Mouse (Mus musculus) cerebellum, adult 2 months (tissue): ENCODE data around the gene Mlxip. TPM values are rescaled to one million over a fixed set of nuclear protein-coding genes. Genes with fewer than 3 reads are reported as not detected.

Experiments
- DNase-seq, 2 experiments: peaks; one replicate each; pipeline ENCODE4 v3.0.0; 2021
- H3K27ac ChIP-seq: fragments of 200-500 bp; 2 replicates; pipeline ENCODE4 v1.5.1; 2012; ENCODE audit warnings: low read length, control low read depth, inconsistent platforms; ENCODE audit not compliant: insufficient read depth
- H3K27me3 ChIP-seq: fragments of 200-500 bp; 2 replicates; pipeline ENCODE4 v1.6.1; 2012; ENCODE audit warnings: inconsistent platforms, mild to moderate bottlenecking, low read length, moderate library complexity; ENCODE audit not compliant: control insufficient read depth, insufficient read depth
- H3K4me1 ChIP-seq: fragments of 200-500 bp; 2 replicates; pipeline ENCODE4 v1.6.1; 2011; ENCODE audit warnings: low read length; ENCODE audit not compliant: control insufficient read depth, insufficient read depth
- H3K4me3 ChIP-seq: fragments of 200-500 bp; replicated peaks from 2 replicates; pipeline ENCODE3; 2011; ENCODE audit warnings: mild to moderate bottlenecking, low read depth, low read length, control low read depth; ENCODE audit not compliant: insufficient read depth
- CTCF ChIP-seq: fragments of 200-500 bp; IDR thresholded peaks from 2 replicates; pipeline ENCODE4 v1.5.1; 2011; ENCODE audit warnings: low read depth, mild to moderate bottlenecking, control low read depth, low read length, moderate library complexity, borderline replicate concordance; ENCODE audit not compliant: insufficient read depth
- POLR2A ChIP-seq: fragments of 200-500 bp; IDR thresholded peaks from 2 replicates; pipeline ENCODE4 v1.6.1; 2011; ENCODE audit warnings: low read length, control low read depth, borderline replicate concordance; ENCODE audit not compliant: insufficient read depth
- WGBS: fragments of 180-500 bp; shearing (Covaris S2); methylation state at CpG from one replicate; pipeline ENCODE4 v1.1.7; 2018; 5-methylcytosine and 5-hydroxymethylcytosine counted together
- polyA plus RNA-seq: library from polyadenylated mRNA; depleted of rRNA; stranded (reverse); fragments of >200 nt; gene quantifications from 2 replicates; pipeline ENCODE4 v1.2.3, GENCODE M21; 2012

The Mlxip gene
- polyA plus RNA-seq, 1 experiment: 21.7 TPM

DNA sequence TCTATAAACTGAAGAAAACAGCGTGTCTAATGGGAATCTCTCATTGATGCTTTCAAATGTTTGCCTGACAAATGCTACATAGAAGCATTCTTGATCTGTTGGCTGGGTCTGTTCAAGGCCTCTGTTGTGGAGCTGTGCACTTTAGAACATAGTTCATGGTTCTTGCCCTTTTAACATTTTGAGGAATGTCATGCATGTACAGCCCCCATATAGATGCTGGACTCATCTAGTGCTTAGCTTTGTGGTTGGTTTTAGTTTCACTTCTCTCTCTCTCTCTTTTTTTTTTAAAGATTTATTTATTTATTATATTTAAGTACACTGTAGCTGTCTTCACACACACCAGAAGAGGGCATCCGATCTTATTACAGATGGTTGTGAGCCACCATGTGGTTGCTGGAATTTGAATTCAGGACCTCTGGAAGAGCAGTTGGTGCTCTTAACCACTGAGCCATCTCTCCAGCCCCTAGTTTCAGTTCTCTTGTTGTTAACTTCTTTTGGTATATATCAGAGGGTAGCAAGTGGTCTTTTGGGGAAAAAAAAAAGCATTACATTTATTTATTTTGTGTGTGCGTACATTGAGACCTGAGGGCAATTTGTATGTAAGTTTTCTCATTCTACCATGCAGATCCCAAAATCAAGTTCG, 4.4 kb downstream of the Mlxip start:
- Histone ChIP-seq H3K4me1 (peaks cover 8% of the 10 kb centered on the region), H3K27me3 (no peaks in the 10 kb centered on the region), H3K27ac (no peak overlapping the region), H3K4me3 (no peak overlapping the region)
- WGBS: 87% methylated on average over 4 of the region's 4 CpGs
- DNase-seq: no peak
- TF ChIP-seq POLR2A: no peak
- no peak for TF ChIP-seq CTCF

DNA sequence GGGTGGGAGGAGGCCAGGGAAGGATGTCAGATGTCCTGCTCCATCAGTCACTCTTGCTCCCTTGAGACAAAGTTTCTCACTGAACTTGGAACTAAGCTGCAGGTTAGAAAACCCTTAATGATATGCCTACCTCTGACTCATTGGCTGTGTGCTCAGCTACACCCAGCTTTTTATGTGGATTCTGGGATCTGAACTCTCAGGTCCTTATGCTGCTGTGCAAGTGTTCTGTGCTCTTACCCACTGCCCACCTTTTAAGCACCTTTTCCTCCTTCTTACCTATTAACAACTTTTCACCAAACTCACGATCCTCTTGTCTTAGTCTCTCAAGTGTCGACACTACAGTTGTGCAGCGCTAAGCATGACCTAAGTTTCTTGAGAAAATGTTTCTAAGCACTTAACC, 9.9 kb downstream of the Mlxip start:
- H3K27ac ChIP-seq: no peak overlapping the region
- peaks cover 12% of the 10 kb centered on the region for H3K4me1 ChIP-seq
- no peak for DNase-seq
- TF ChIP-seq POLR2A (no peak), CTCF (no peak)
- H3K27me3 ChIP-seq: no peaks in the 10 kb centered on the region
- 90% methylated on average over 3 of the region's 3 CpGs for WGBS
- H3K4me3 ChIP-seq: no peak overlapping the region

DNA sequence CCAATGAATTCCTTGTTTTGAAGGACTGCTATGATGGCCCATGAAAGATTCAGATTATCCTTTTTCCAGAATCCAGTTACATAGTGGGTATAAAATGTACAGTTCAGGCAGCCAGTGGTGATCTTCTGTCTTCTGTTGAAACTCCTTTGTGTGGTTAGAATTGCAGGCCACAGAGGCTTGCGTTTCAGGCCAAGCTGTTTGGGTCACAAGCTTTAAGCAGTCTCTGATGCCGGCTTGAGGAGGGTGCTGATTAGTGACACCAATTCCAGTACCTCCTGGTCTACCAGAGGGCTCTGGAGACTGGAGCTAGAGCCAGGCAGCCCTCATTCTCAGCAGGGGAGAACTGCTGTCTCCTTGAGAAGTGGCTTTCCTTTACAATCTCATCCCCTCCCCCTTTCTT, 12.4 kb downstream of the Mlxip start:
- no peak for TF ChIP-seq POLR2A
- TF ChIP-seq CTCF: no peak

DNA sequence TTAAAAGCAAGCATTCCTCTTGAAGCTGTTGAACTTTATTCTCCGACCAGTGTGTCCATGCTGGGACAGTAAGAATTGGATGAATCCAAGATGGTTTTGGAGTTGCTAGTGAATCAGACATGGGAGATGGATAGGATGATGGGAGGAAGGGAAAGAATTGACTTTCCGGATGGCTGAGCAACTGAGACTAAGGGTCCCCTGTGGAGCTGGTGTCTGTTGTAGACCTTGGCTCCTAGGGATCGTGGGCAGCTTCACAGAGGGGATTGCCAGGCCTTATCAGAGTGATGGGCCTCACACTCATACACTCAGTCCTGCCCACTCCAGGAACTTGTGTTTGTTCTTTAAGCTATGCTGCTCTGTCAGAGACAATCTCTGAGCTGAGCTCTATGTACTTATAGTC, 13.6 kb downstream of the Mlxip start:
- no peak overlapping the region for H3K4me3 ChIP-seq
- H3K27me3 ChIP-seq: no peaks in the 10 kb centered on the region
- no peak overlapping the region for H3K27ac ChIP-seq
- peak; percentile 39 to 54 for DNase-seq
- H3K4me1 ChIP-seq: peaks cover 9% of the 10 kb centered on the region
- TF ChIP-seq CTCF: no peak
- TF ChIP-seq POLR2A: no peak
- 12% methylated on average over 3 of the region's 3 CpGs for WGBS

More for the DNA sequence above, 12.4 kb downstream of the Mlxip start:
- no peak overlapping the region for H3K27ac ChIP-seq
- WGBS: 28% methylated on average over 2 of the region's 2 CpGs
- peaks cover 9% of the 10 kb centered on the region for H3K4me1 ChIP-seq
- DNase-seq: no peak
- H3K27me3 ChIP-seq: no peaks in the 10 kb centered on the region
- H3K4me3 ChIP-seq: no peak overlapping the region

DNA sequence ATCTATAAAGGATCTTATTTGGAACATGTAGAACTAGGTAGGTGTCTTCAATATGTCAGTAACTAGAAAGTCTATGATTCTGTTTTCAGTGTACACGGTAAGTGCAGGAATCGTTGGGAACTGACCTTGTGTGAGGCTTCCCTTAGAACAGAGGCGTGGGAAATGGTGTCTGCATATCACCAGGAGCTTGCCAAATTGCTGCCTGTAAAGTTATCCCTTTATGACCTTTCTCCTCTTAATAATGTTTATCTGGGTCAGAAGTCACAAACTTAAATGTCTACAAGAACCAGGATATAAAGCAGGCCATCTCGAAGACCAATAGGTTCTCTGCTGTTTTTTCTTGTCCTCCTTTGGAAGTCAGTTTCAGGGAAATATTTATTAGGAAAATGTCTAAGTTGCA, 17.6 kb downstream of the Mlxip start:
- H3K27ac ChIP-seq: no peak overlapping the region
- 86% methylated on average over 4 of the region's 4 CpGs for WGBS
- no peaks in the 10 kb centered on the region for H3K27me3 ChIP-seq
- H3K4me3 ChIP-seq: no peak overlapping the region
- no peak for DNase-seq
- H3K4me1 ChIP-seq: peaks cover 25% of the 10 kb centered on the region
- TF ChIP-seq CTCF (no peak), POLR2A (no peak)

DNA sequence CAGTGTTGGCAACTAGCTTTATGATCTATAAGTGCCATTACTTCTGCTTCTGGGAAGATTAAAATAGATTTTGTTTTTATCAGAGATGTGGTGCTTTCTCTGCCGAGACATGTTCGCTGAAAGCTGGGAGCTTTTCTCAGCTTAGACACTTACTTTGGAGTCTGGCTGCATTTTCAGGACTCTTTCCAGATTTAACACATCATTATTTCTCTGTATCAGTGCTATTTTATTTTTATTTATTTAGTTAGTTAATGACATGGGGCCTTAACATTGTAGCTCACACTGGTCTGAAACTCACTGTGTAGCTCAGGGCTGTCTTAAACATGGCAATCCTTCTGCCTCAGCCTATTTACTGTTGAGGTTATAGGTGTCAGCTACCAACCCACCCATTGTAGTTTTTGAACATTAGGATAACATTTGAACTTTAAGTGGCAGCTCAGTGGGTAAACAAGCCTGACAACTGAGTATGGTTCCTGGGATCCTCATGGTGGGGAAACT, 19.3 kb downstream of the Mlxip start:
- Histone ChIP-seq H3K27me3 (no peaks in the 10 kb centered on the region), H3K27ac (no peak overlapping the region), H3K4me1 (peaks cover 18% of the 10 kb centered on the region), H3K4me3 (no peak overlapping the region)
- TF ChIP-seq POLR2A (no peak), CTCF (no peak)
- WGBS: 74% methylated on average over 2 of the region's 2 CpGs
- no peak for DNase-seq

DNA sequence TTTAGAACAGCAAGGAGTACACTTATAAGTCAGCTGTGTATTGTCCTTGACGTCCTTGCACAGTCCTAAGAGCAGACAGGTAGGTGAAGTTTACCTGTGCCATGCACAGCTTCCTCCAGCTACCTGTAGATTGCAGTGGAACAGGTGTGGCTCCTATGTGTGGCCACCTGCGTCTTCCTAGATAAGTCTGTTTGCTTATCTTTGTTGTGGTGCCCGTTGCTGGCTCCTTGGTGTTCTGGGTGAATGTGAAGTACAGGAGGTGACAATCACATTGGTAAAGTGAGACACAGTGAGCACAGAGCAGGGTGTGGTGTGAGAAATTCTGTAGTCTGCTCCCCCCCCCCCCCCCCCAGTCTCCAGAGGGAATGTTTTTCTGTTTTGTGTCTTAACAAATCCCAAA, 21.6 kb downstream of the Mlxip start:
- H3K27ac ChIP-seq: no peak overlapping the region
- no peak overlapping the region for H3K4me3 ChIP-seq
- TF ChIP-seq CTCF: no peak
- TF ChIP-seq POLR2A: no peak
- H3K27me3 ChIP-seq: no peaks in the 10 kb centered on the region
- no peak for DNase-seq
- H3K4me1 ChIP-seq: peaks cover 22% of the 10 kb centered on the region
- WGBS: 89% methylated on average over 3 of the region's 3 CpGs

DNA sequence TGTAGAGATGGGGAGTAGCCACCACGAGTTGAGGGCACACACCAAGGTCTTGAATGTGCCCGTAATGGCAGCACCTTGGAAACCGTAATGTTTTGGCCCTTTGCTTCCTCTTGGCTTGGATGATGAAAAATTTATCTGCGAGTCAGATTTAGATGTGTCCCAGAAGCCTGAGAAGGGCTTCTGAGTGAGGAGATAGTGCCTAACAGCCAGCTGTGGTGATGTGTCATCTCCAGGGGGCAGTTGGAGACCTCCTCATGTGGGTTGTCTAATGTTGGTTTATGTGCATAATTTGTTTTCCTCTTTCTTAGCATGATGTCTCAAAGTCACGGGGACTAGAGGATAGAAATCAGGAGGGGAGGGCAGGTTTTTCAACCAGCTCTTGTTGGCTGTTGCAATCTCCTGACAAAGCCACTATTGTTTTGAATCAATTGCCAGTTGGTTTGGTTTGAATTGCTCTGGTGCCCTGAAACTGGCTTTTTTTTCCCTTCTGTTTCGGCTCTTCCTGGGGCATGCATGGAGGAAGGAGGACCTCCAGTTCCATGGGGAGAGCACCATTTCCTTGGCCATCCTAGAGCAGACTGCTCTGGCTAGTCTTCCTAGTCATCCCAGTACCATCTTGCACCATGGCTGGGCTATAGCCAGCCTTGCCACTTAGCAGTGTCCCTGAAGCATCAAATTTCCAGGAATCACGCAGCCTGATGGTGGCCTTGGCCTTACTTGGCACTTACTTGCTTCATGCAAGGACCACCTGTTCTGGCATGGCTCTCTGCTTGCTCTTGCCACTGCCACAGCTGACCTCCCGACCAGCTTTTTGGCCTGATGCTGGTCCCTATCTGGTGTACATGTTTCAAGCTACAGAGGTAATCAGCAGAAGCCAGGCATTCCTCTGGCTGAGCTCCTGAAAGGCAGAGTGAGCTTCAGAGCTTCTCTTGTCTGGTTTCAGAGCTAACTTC, 22.2 kb downstream of the Mlxip start:
- TF ChIP-seq POLR2A (no peak), CTCF (no peak)
- WGBS: 42% methylated on average over 8 of the region's 8 CpGs
- Histone ChIP-seq H3K4me1 (peaks cover 22% of the 10 kb centered on the region), H3K27ac (peak overlapping the region; percentile 51), H3K27me3 (no peaks in the 10 kb centered on the region), H3K4me3 (no peak overlapping the region)
- no peak for DNase-seq
